Mouse (Mus musculus): ENCODE results near the gene Tacc2.
A peak's percentile ranks its signal among the peaks of the same experiment; 100 is the strongest.

Gene Tacc2

GRCm38 (mm10) chr7:130731792-130732191 is 154.6 kb downstream of the Tacc2 start:
- no peak for DNase-seq

DNA sequence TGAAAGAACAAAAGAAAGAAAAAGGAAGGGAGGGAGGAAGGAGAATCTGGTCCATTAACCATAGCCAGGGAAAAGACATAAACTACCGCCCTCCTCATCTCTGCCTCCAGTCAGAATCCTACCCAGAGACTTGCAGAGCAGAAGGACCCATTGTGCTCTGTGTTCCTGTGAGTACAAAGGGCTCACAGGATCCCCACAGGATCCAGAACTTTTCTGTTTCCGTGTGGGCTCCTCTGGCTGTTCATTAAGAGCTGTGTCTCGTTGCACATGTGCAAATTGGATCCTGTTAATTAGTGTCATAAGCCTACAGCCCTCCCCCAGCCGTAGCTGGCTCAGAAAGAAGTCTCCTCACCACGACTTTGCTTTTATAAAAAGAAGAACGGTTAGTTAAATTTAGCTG is 155.7 kb downstream of the Tacc2 start:
- DNase-seq: no peak

- no peak for DNase-seq
These were observed 156.2 kb downstream of the Tacc2 start for GRCm38 (mm10) chr7:130733423-130733822.

DNA sequence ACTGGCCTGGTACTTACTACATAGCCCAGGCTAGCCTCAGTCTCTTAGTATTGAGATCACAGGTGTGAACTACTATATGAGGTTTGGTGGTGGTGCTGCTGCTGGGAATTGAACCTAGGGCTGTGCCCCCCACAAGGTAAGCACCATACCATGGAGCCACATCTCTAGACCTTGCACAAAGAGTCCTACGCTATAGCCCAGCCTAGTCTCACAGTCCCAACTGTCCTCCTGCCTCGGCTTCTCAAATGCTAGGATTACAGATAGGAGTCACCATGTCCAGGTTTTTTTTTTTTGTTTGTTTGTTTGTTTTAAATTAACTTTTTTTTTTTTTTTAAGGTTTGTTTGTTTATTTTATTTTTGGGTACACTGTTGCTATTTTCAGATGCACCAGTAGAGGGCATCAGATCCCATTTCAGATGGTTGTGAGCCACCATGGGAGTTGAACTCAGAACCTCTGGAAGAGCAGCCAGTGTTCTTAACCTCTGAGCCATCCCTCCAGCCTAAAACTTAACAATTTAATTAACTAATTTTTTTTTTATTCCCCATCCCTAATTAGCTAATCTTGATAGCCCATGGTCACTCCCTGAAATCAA is 157.1 kb downstream of the Tacc2 start:
- no peak for DNase-seq

DNA sequence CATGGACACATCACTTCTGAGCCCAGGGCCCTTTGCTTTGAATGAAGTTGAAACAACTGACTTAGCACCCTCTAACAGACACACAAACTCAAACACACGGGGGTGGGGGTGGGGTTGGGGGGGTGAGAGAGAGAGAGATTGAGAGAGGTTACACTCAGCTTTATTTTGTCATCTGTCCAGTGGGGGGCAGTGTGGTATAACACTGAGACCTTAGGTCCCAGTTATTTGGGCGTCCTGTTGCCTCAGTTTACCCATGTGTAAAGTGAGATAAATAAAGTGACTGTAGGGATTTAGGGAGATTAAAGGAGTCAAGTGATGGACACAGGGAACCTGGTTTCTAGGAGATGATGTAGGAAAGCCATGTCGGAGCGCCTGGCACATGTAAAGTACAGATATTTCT is 163.9 kb downstream of the Tacc2 start:
- DNase-seq: no peak

GRCm38 (mm10) chr7:130743239-130744025 is 166.2 kb downstream of the Tacc2 start:
- DNase-seq: no peak

GRCm38 (mm10) chr7:130749165-130749564 is 171.9 kb downstream of the Tacc2 start:
- DNase-seq: no peak

GRCm38 (mm10) chr7:130750752-130751490 is 173.7 kb downstream of the Tacc2 start:
- peak in 1 of 2 experiments; percentile 59 for DNase-seq

- no peak for DNase-seq
These were observed 174.4 kb downstream of the Tacc2 start for GRCm38 (mm10) chr7:130751678-130752077.

DNA sequence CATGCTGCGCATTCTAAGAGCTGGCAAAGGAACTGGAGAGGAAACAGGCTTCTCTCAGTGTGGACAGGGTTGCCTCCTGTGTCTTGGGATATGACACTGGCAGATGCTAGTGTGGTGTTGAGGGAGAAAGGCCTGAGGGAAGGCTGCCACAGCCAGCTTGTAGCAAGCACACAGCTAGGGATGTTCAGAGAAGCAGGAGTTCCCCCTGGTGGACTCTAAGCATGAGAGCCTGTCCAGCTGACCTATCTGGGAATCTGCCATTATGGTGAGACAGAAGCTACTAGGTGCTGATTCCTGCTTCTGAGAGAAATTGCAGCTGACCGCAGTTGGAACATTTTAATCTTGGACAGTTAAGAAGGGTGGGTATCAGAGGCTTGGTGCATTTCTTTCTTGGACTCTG is 177.6 kb downstream of the Tacc2 start:
- peak; percentile 58 to 64 for DNase-seq

DNA sequence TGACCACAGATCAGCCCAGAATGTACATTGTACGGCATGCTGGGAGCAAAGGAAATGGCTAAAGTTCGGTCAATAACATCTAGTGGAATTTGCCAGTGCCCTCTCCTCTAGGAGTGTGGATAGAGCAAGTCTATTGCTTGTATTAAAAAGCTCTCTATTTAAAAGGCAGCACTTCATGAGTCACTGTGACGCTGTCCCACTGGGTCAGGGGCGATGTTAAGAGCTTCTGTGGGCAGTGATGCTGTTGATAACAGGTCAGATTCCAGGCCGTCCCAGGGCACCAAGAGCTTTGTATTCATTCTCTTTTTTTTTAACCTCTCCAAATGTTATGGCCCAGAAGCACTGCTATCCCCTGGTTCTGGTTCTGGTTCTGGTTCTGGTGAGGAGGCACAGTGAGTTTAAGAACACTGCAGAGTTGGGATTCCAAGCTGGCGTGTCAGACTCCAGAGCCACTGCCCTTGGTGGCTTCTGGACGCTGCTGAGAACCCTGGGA is 179.2 kb downstream of the Tacc2 start:
- no peak for DNase-seq

GRCm38 (mm10) chr7:130757326-130757865 is 180.2 kb downstream of the Tacc2 start:
- no peak for DNase-seq

DNA sequence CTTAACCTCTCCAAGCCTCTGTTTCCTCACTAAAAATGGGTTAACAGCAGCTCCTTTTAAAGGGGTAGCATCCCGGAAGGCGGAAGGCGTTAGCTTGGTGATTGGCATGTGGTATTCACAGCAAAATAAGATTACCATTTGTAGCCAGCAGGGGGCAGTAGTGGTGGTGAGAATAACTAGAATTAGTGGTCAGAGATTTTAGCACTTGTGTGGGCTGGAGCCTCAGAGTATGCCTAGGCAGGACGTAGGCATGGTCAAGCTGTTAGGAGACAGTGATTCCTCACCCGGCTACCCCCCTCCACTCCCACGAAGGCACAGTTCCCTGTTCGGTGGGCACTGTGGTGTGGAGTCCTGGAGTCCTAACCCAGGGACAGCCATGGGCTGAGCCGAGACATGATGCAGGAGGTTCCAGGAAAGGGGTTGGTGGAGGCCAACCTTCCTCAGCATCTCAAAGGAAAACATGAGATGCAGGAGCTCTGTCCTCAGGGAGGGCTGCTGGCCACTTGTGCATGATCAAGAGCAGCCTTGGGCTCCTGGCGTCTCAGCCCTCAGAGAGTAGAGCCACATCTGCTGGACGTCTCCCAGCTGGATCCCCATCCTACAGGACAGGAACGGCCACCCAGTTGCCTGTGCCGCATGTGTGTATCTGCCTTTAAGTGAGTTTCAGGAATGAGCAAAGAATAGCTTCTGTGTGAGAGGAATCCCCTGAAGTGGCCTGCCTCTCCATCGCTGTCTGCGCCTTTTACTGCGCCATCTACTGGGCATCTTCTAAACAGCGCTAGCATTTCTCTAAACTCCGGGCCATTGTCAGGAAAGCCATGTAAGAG is 185.0 kb downstream of the Tacc2 start:
- peak; percentile 83 to 89 for DNase-seq

GRCm38 (mm10) chr7:130764160-130764559 is 186.9 kb downstream of the Tacc2 start:
- DNase-seq: no peak

DNA sequence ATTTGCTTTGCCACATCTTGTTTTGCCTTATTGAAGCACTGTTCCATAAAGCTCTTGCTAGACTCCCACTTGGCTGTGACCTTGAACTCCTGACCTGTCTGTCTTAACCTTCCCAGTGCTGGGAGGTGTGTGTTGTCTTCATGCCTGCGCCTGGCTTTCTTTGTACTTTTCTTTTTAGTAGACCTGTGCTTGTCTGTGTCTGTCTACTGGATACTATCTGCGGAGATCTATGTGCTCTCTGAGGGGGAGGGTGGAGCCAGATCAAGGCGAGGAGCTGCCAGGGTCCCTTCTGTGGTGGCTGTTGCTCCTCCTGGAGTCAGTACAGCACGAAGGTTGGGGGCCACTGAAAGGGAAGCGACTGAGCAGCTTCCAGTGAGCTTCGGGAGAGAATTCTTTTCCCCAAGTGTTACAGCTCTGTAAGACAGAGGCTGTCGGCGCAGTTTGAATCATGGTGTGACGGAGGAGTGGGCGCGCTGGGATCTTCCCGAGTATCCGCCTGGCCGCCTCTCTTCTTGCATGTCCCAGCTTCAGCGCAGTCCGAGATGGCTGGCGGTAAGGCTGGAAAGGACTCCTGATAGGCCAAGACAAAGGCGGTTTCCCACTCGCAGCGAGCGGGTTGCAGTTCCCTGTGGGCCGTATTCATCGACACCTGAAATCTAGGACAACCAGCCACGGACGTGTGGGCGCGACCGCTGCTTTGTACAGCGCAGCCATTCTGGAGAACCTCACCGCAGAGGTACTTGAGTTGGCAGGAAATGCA is 189.4 kb downstream of the Tacc2 start:
- peak; percentile 53 to 54 for DNase-seq

GRCm38 (mm10) chr7:130768151-130768550 is 190.9 kb downstream of the Tacc2 start:
- DNase-seq: no peak

- DNase-seq: peak; percentile 92 to 96
These were observed 193.5 kb downstream of the Tacc2 start for GRCm38 (mm10) chr7:130770707-130771106.

- DNase-seq: peak; percentile 46 to 70
These were observed 196.1 kb downstream of the Tacc2 start for GRCm38 (mm10) chr7:130773171-130773830.

DNA sequence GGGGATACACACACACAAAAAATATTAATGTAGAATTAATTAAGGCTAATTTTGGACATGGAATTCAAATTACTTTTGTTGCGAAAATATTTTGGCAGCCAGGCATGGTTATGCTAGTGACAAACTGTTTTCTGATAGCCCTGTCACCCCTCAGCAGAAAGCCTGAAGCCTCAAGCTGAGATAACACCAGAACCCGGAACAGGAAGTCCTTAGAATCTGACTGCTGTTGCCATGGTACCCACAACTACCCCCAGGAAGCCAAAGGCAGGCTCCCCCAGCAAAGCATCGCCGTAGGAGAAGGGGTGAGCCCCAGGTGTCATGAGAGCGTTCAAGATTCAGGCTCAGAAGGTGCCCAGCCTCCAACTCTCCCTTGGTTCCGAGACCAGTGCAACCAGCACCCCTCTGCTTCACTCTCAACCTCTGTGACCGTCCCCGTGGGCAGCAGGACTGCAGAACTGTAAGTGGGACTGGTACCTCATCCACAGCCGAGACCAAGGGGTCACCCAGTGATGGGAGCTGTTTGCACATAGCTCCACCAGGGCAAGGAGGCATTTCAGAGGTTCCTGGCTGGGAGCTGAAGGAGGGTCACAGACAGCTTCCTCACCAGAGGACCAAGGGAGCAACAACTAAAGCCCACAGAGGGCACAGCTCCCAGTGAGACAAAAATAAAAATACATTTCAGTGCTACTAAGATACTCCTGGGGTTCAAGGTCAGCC is 196.8 kb downstream of the Tacc2 start, which contains the start of gene Btbd16:
Gene Btbd16 (plus strand): TSS at position 156 of the 717 bp plus-strand sequence.
- no peak for DNase-seq

DNA sequence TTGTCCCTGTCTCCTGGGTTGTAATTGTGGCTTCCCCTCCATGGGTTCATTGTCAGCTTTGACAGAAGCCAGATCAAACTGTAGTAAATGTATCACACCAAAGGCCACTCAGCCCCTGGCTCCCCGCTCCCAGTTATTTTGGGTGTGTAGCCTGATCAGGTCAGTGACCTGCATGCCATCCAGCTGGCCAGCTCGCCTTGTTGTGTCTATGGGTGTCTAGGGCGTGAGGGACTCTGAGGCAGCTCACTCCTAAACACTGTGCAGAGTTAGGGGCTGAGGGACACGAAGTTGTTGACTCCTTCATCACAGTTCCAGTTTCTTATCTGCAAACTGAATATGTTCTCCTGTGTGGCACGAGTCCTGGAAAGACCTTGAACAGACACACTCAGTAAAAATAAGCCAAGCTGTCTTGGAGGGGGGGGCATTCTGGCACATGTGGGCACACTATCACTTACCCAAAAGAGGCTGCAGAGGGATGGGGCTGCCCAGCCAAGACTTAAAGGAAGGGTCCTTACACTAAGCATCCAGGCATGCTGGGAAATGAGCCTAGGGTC is 203.7 kb downstream of the Tacc2 start:
- DNase-seq: no peak
